Mouse (Mus musculus): ENCODE data around the gene Nfkbiz. TPM values are rescaled to one million over a fixed set of nuclear protein-coding genes. Genes with fewer than 3 reads are reported as not detected.

The Nfkbiz gene
- polyA plus RNA-seq, 1 experiment from 2014 or later: 5.3 TPM

- no peaks in the 10 kb centered on the region for H3K4me1 ChIP-seq
- no peak overlapping the region for H3K27ac ChIP-seq
- no peaks in the 10 kb centered on the region for H3K9me3 ChIP-seq
- H3K9ac ChIP-seq: no peak overlapping the region
- no peak overlapping the region for H3K4me3 ChIP-seq
- no peaks in the 10 kb centered on the region for H3K36me3 ChIP-seq
- no peak for ATAC-seq (ENCODE audit: insufficient number of reproducible peaks, insufficient read depth, low FRiP score, low TSS enrichment, low read depth)
- H3K4me2 ChIP-seq: no peak overlapping the region
- 71% methylated on average over 5 of the region's 5 CpGs for WGBS
- no peaks in the 10 kb centered on the region for H3K27me3 ChIP-seq
Observed at GRCm38 (mm10) chr16:55788671-55789070, 50.0 kb downstream of the Nfkbiz start.

GRCm38 (mm10) chr16:55787385-55788072, 51.2 kb downstream of the Nfkbiz start:
- H3K27me3 ChIP-seq: no peaks in the 10 kb centered on the region
- ATAC-seq (ENCODE audit: insufficient number of reproducible peaks, insufficient read depth, low FRiP score, low TSS enrichment, low read depth): no peak

GRCm38 (mm10) chr16:55784379-55784778, 54.3 kb downstream of the Nfkbiz start:
- no peak overlapping the region for H3K9ac ChIP-seq
- WGBS: 82% methylated on average over 7 of the region's 7 CpGs
- H3K27ac ChIP-seq: no peak overlapping the region
- H3K4me1 ChIP-seq: no peaks in the 10 kb centered on the region
- no peak for ATAC-seq (ENCODE audit: insufficient number of reproducible peaks, insufficient read depth, low FRiP score, low TSS enrichment, low read depth)
- H3K27me3 ChIP-seq: no peaks in the 10 kb centered on the region
- H3K9me3 ChIP-seq: no peaks in the 10 kb centered on the region
- no peaks in the 10 kb centered on the region for H3K36me3 ChIP-seq
- H3K4me3 ChIP-seq: no peak overlapping the region
- no peak overlapping the region for H3K4me2 ChIP-seq

More at GRCm38 (mm10) chr16:55787385-55788072, 51.2 kb downstream of the Nfkbiz start:
- H3K4me3 ChIP-seq: no peak overlapping the region
- no peak overlapping the region for H3K9ac ChIP-seq
- no peaks in the 10 kb centered on the region for H3K9me3 ChIP-seq
- no peaks in the 10 kb centered on the region for H3K4me1 ChIP-seq
- 80% methylated on average over 13 of the region's 13 CpGs for WGBS
- no peaks in the 10 kb centered on the region for H3K36me3 ChIP-seq
- no peak overlapping the region for H3K4me2 ChIP-seq
- no peak overlapping the region for H3K27ac ChIP-seq

GRCm38 (mm10) chr16:55783923-55784322, 54.8 kb downstream of the Nfkbiz start:
- Histone ChIP-seq H3K9ac (no peak overlapping the region), H3K4me3 (no peak overlapping the region), H3K4me1 (no peaks in the 10 kb centered on the region), H3K4me2 (no peak overlapping the region), H3K9me3 (no peaks in the 10 kb centered on the region), H3K36me3 (no peaks in the 10 kb centered on the region), H3K27me3 (no peaks in the 10 kb centered on the region), H3K27ac (no peak overlapping the region)
- ATAC-seq (ENCODE audit: insufficient number of reproducible peaks, insufficient read depth, low FRiP score, low TSS enrichment, low read depth): no peak
- WGBS: 77% methylated on average over 3 of the region's 3 CpGs

GRCm38 (mm10) chr16:55782911-55783310, 55.8 kb downstream of the Nfkbiz start:
- WGBS: 92% methylated on average over 2 of the region's 2 CpGs
- Histone ChIP-seq H3K27me3 (no peaks in the 10 kb centered on the region), H3K4me1 (no peaks in the 10 kb centered on the region), H3K4me3 (no peak overlapping the region), H3K36me3 (no peaks in the 10 kb centered on the region), H3K4me2 (no peak overlapping the region), H3K9me3 (no peaks in the 10 kb centered on the region), H3K9ac (no peak overlapping the region), H3K27ac (no peak overlapping the region)
- ATAC-seq (ENCODE audit: insufficient number of reproducible peaks, insufficient read depth, low FRiP score, low TSS enrichment, low read depth): no peak

GRCm38 (mm10) chr16:55781809-55782208, 56.9 kb downstream of the Nfkbiz start:
- H3K27ac ChIP-seq: no peak overlapping the region
- no peaks in the 10 kb centered on the region for H3K4me1 ChIP-seq
- no peak overlapping the region for H3K4me3 ChIP-seq
- H3K9me3 ChIP-seq: no peaks in the 10 kb centered on the region
- WGBS: 65% methylated on average over 5 of the region's 5 CpGs
- H3K36me3 ChIP-seq: no peaks in the 10 kb centered on the region
- H3K4me2 ChIP-seq: no peak overlapping the region
- H3K9ac ChIP-seq: no peak overlapping the region
- no peak for ATAC-seq (ENCODE audit: insufficient number of reproducible peaks, insufficient read depth, low FRiP score, low TSS enrichment, low read depth)
- no peaks in the 10 kb centered on the region for H3K27me3 ChIP-seq

- ATAC-seq (ENCODE audit: insufficient number of reproducible peaks, insufficient read depth, low FRiP score, low TSS enrichment, low read depth): no peak
Observed at GRCm38 (mm10) chr16:55780958-55781558, 57.6 kb downstream of the Nfkbiz start.

GRCm38 (mm10) chr16:55776329-55776728, 62.4 kb downstream of the Nfkbiz start:
- H3K4me1 ChIP-seq: no peaks in the 10 kb centered on the region
- ATAC-seq (ENCODE audit: insufficient number of reproducible peaks, insufficient read depth, low FRiP score, low TSS enrichment, low read depth): no peak
- H3K36me3 ChIP-seq: no peaks in the 10 kb centered on the region
- no peaks in the 10 kb centered on the region for H3K9me3 ChIP-seq
- 85% methylated on average over 11 of the region's 11 CpGs for WGBS
- no peak overlapping the region for H3K4me3 ChIP-seq
- no peak overlapping the region for H3K27ac ChIP-seq
- H3K4me2 ChIP-seq: no peak overlapping the region
- no peak overlapping the region for H3K9ac ChIP-seq
- H3K27me3 ChIP-seq: no peaks in the 10 kb centered on the region

More at GRCm38 (mm10) chr16:55780958-55781558, 57.6 kb downstream of the Nfkbiz start:
- Histone ChIP-seq H3K4me3 (no peak overlapping the region), H3K9ac (no peak overlapping the region), H3K36me3 (no peaks in the 10 kb centered on the region), H3K9me3 (no peaks in the 10 kb centered on the region), H3K27me3 (no peaks in the 10 kb centered on the region), H3K27ac (no peak overlapping the region), H3K4me2 (no peak overlapping the region), H3K4me1 (no peaks in the 10 kb centered on the region)
- 23% methylated on average over 5 of the region's 5 CpGs for WGBS

GRCm38 (mm10) chr16:55770247-55770646, 68.5 kb downstream of the Nfkbiz start:
- Histone ChIP-seq H3K9me3 (no peaks in the 10 kb centered on the region), H3K4me1 (no peaks in the 10 kb centered on the region), H3K36me3 (no peaks in the 10 kb centered on the region), H3K4me2 (no peak overlapping the region), H3K27ac (no peak overlapping the region), H3K27me3 (no peaks in the 10 kb centered on the region), H3K9ac (no peak overlapping the region), H3K4me3 (no peak overlapping the region)
- whole genome bisulfite sequencing: 70% methylated on average over 3 of the region's 3 CpGs
- ATAC-seq (ENCODE audit: insufficient number of reproducible peaks, insufficient read depth, low FRiP score, low TSS enrichment, low read depth): no peak

Other genes with a start within 250 kb of the Nfkbiz start
- 0.83 TPM in 2 replicates for gene Nxpe3, start 56.4 kb upstream of the Nfkbiz start, polyA plus RNA-seq (2015; fragmentation: Nextera tagmentation; extraction: Ambion mirVana)
- 10.4 and 11.6 TPM in 2 replicates for gene Cep97, start 96.0 kb upstream of the Nfkbiz start, polyA plus RNA-seq (2015; fragmentation: Nextera tagmentation; extraction: Ambion mirVana)
- gene Rpl24, start 127.4 kb upstream of the Nfkbiz start, polyA plus RNA-seq (2015; fragmentation: Nextera tagmentation; extraction: Ambion mirVana): 746 and 859 TPM in 2 replicates
- 22.9 and 25.4 TPM in 2 replicates for gene Zbtb11, start 135.0 kb upstream of the Nfkbiz start, polyA plus RNA-seq (2015; fragmentation: Nextera tagmentation; extraction: Ambion mirVana)
- gene Pcnp, start 190.8 kb upstream of the Nfkbiz start, polyA plus RNA-seq (2015; fragmentation: Nextera tagmentation; extraction: Ambion mirVana): 272 and 285 TPM in 2 replicates
- gene Trmt10c, start 198.9 kb upstream of the Nfkbiz start, polyA plus RNA-seq (2015; fragmentation: Nextera tagmentation; extraction: Ambion mirVana): 27.7 and 28.5 TPM in 2 replicates
- 44.9 and 51.2 TPM in 2 replicates for gene Senp7, start 209.4 kb upstream of the Nfkbiz start, polyA plus RNA-seq (2015; fragmentation: Nextera tagmentation; extraction: Ambion mirVana)